Mouse (Mus musculus) heart, adult 2 months (tissue): ENCODE measurements at regions not wholly inside any gene's neighbourhood (a gene's known extent, or its start where the extent isn't known, plus 50 kb on each side); places are given as distances from the start of the nearest gene placed in this dataset.

Source experiments
- CTCF ChIP-seq: fragments of 200-600 bp; IDR thresholded peaks from 2 replicates; pipeline ENCODE4 v1.8.1; 2022; ENCODE audit warnings: antibody characterized with exemption, mild to moderate bottlenecking, moderate library complexity
- EP300 ChIP-seq: fragments of 200-500 bp; IDR thresholded peaks from 2 replicates; pipeline ENCODE4 v1.6.1; 2011; ENCODE audit warnings: low read depth, low read length, control low read depth; ENCODE audit not compliant: insufficient read depth
- POLR2A ChIP-seq: fragments of 200-500 bp; IDR thresholded peaks from 2 replicates; pipeline ENCODE4 v1.6.1; 2011; ENCODE audit warnings: mild to moderate bottlenecking, low read depth, low read length, control low read depth; ENCODE audit not compliant: insufficient read depth

- TF ChIP-seq CTCF (no peak), POLR2A (no peak), EP300 (no peak)
Measured at GRCm38 (mm10) chr1:158039756-158040155, 316.4 kb downstream of the Brinp2 start.
